Mouse (Mus musculus) limb, embryonic 14.5 days (tissue): ENCODE data around the gene Nsf. TPM values are rescaled to one million over a fixed set of nuclear protein-coding genes. Genes with fewer than 3 reads are reported as not detected.

Experiments
- ATAC-seq: fragments of 200-750 bp; cut with Nextera tagmentation; 2 replicates; pipeline ENCODE4 v1.8.0; 2017; ENCODE audit warnings: low read depth, moderate number of reproducible peaks, moderate TSS enrichment; ENCODE audit not compliant: low FRiP score
- DNase-seq: peaks from one replicate; pipeline ENCODE4 v3.0.0-alpha.2; 2015; ENCODE audit warnings: low spot score
- H3K27ac ChIP-seq: fragments of 300-500 bp; sonication (generic); replicated peaks from 2 replicates; pipeline ENCODE4 v1.5.1; 2014; ENCODE audit warnings: low read depth, mild to moderate bottlenecking, low read length, moderate library complexity, mixed read lengths
- H3K27me3 ChIP-seq: fragments of 300-500 bp; sonication (generic); 2 replicates; pipeline ENCODE4 v1.6.1; 2014; ENCODE audit warnings: low read length, mixed read lengths; ENCODE audit not compliant: control insufficient read depth, insufficient read depth
- H3K36me3 ChIP-seq: fragments of 300-500 bp; sonication (generic); 2 replicates; pipeline ENCODE4 v1.6.1; 2014; ENCODE audit warnings: mild to moderate bottlenecking, low read length, moderate library complexity, mixed read lengths; ENCODE audit not compliant: control insufficient read depth, insufficient read depth
- H3K4me1 ChIP-seq: fragments of 300-500 bp; sonication (generic); 2 replicates; pipeline ENCODE4 v1.6.1; 2014; ENCODE audit warnings: antibody characterized with exemption, low read length, mixed read lengths; ENCODE audit not compliant: control insufficient read depth, insufficient read depth
- H3K4me2 ChIP-seq: fragments of 300-500 bp; sonication (generic); replicated peaks from 2 replicates; pipeline ENCODE4 v1.6.1; 2014; ENCODE audit warnings: low read depth, mild to moderate bottlenecking, low read length, moderate library complexity; ENCODE audit not compliant: severe bottlenecking
- H3K4me3 ChIP-seq: fragments of 300-500 bp; sonication (generic); replicated peaks from 2 replicates; pipeline ENCODE4 v1.5.1; 2014; ENCODE audit warnings: low read length
- H3K9ac ChIP-seq: fragments of 300-500 bp; sonication (generic); 2 replicates; pipeline ENCODE4 v1.6.1; 2014; ENCODE audit warnings: mild to moderate bottlenecking, low read depth, low read length, moderate library complexity; ENCODE audit not compliant: severe bottlenecking
- H3K9me3 ChIP-seq: fragments of 300-500 bp; sonication (generic); 2 replicates; pipeline ENCODE4 v1.6.1; 2016; ENCODE audit warnings: low read length; ENCODE audit not compliant: control insufficient read depth
- POLR2A ChIP-seq: fragments of 200-500 bp; IDR thresholded peaks from 2 replicates; pipeline ENCODE4 v1.8.0; 2012; ENCODE audit warnings: inconsistent platforms, mild to moderate bottlenecking, moderate library complexity, borderline replicate concordance; ENCODE audit not compliant: insufficient read depth, insufficient read length; ENCODE audit errors: extremely low read depth
- WGBS: fragments of 180-500 bp; shearing (Covaris S2); extraction: QIAGEN DNeasy Blood & Tissue Kit; methylation state at CpG from one replicate; pipeline ENCODE4 v1.1.7; 2014; 5-methylcytosine and 5-hydroxymethylcytosine counted together
- polyA plus RNA-seq, 2 experiments: library from polyadenylated mRNA; depleted of rRNA in 1 of 2; stranded (reverse) in 1 of 2; unstranded in 1 of 2; fragments of >200 nt; fragmentation: Nextera tagmentation in 1 of 2; extraction: Ambion mirVana in 1 of 2; gene quantifications; 2 replicates each; pipeline versions ENCODE4 v1.2.1 to v1.2.3; 2012 to 2014

Nsf gene
- polyA plus RNA-seq, 2 experiments = 33.5 to 43.6 TPM

DNA sequence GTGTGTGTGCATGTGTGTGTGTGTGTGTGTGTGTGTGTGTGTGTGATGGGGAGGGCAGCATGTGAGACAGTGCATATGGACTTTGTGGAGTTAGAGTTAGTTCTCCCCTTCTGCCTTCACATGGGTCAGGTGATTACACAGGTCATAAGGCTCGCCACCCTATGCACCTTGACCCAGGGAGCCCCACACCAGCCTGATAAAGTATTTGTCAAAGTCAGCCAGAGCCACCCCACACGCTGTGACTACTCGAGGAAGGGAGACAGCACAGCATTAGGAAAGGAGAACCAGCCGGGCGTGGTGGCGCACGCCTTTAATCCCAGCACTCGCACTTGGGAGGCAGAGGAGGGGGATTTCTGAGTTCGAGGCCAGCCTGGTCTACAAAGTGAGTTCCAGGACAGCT lies 83.5 kb downstream of the Nsf start:
- Histone ChIP-seq H3K9ac (no peak overlapping the region), H3K27me3 (no peaks in the 10 kb centered on the region), H3K4me2 (no peak overlapping the region), H3K4me3 (no peak overlapping the region), H3K4me1 (no peaks in the 10 kb centered on the region), H3K36me3 (peaks cover 38% of the 10 kb centered on the region), H3K9me3 (peaks cover 11% of the 10 kb centered on the region), H3K27ac (no peak overlapping the region)
- ATAC-seq = no peak
- DNase-seq = no peak
- TF ChIP-seq POLR2A = no peak
- WGBS = 89% methylated on average over 9 of the region's 9 CpGs

DNA sequence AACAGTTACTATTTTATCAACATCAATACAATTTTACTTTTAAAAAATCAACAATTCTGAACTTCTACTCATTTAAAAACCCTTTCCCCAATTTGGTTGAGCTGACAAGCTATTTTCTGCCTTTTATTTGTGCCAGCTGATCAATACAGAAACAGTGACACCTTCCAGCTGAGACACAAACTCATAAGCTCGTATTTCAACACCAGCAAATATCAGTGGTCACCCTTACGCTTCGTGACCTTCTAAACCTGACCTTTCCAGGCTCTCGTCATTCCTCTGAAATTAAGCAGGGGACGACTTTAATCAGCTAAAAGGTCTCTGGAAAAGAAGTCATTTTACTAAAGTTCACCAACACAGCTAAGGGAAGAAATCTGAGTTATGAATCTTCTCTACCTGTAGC lies 86.2 kb downstream of the Nsf start:
- 46% methylated on average over 5 of the region's 5 CpGs for WGBS
- H3K27me3 ChIP-seq = no peaks in the 10 kb centered on the region

DNA sequence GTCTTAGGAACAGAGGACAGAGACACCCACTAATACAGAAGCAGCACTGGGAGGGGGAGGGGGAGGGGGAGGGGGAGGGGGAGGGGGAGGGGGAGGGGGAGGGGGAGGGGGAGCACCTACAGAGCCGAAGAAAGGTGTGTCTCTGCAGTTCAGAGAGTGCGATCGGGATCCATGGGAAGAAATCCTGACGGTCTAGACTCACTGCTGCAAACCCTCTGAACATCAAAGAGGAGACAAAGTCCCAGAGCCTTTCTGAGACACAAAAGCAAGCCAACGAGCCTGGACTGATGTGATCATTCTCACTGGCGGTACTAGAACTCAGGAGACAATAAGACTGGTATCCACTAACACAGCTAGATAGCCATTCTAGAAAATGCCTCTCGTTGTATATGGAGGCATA lies 88.5 kb downstream of the Nsf start:
- 76% methylated on average over 7 of the region's 7 CpGs for WGBS
- Histone ChIP-seq H3K9me3 (no peaks in the 10 kb centered on the region), H3K27ac (no peak overlapping the region), H3K36me3 (peaks cover 26% of the 10 kb centered on the region), H3K4me2 (no peak overlapping the region), H3K9ac (no peak overlapping the region), H3K4me3 (no peak overlapping the region), H3K27me3 (no peaks in the 10 kb centered on the region), H3K4me1 (no peaks in the 10 kb centered on the region)
- ATAC-seq = no peak
- no peak for TF ChIP-seq POLR2A
- DNase-seq = no peak

More for the DNA sequence above, 86.2 kb downstream of the Nsf start:
- Histone ChIP-seq H3K9ac (no peak overlapping the region), H3K4me2 (no peak overlapping the region), H3K27ac (no peak overlapping the region), H3K4me1 (no peaks in the 10 kb centered on the region), H3K4me3 (no peak overlapping the region), H3K36me3 (peaks cover 32% of the 10 kb centered on the region), H3K9me3 (no peaks in the 10 kb centered on the region)
- no peak for TF ChIP-seq POLR2A
- DNase-seq (no peak), ATAC-seq (no peak)

- Histone ChIP-seq H3K4me2 (no peak overlapping the region), H3K9me3 (no peaks in the 10 kb centered on the region), H3K27me3 (no peaks in the 10 kb centered on the region), H3K9ac (no peak overlapping the region), H3K4me3 (no peak overlapping the region), H3K4me1 (no peaks in the 10 kb centered on the region), H3K27ac (no peak overlapping the region), H3K36me3 (peaks cover 29% of the 10 kb centered on the region)
- 83% methylated on average over 4 of the region's 4 CpGs for WGBS
- ATAC-seq (no peak), DNase-seq (no peak)
- no peak for TF ChIP-seq POLR2A
These were observed 89.4 kb downstream of the Nsf start for GRCm38 (mm10) chr11:103864486-103864885.

DNA sequence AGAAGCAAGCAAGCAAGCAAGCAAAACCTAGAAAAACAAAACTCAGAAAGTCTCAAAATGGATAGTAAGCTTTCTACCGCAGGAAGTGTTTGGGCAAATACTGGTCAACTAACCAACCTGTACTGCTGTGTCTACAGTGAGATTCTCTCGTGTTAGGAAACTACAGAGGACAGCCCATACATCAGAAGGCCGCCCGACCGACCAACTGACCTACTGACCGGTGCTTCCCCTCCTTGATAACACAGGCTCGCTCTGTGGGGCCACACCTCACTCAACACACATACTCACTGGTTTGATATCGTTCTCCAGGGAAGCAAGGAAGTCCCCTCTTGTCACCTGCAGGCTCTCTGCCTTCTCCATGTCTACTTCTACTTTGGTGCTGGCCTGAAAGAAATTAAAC lies 90.9 kb downstream of the Nsf start:
- peaks cover 40% of the 10 kb centered on the region for H3K36me3 ChIP-seq
- DNase-seq = no peak
- H3K4me3 ChIP-seq = no peak overlapping the region
- ATAC-seq = no peak
- no peak overlapping the region for H3K4me2 ChIP-seq
- no peak for TF ChIP-seq POLR2A
- no peaks in the 10 kb centered on the region for H3K27me3 ChIP-seq
- H3K9me3 ChIP-seq = no peaks in the 10 kb centered on the region
- WGBS = 86% methylated on average over 8 of the region's 8 CpGs
- no peak overlapping the region for H3K27ac ChIP-seq
- H3K9ac ChIP-seq = no peak overlapping the region
- H3K4me1 ChIP-seq = no peaks in the 10 kb centered on the region

DNA sequence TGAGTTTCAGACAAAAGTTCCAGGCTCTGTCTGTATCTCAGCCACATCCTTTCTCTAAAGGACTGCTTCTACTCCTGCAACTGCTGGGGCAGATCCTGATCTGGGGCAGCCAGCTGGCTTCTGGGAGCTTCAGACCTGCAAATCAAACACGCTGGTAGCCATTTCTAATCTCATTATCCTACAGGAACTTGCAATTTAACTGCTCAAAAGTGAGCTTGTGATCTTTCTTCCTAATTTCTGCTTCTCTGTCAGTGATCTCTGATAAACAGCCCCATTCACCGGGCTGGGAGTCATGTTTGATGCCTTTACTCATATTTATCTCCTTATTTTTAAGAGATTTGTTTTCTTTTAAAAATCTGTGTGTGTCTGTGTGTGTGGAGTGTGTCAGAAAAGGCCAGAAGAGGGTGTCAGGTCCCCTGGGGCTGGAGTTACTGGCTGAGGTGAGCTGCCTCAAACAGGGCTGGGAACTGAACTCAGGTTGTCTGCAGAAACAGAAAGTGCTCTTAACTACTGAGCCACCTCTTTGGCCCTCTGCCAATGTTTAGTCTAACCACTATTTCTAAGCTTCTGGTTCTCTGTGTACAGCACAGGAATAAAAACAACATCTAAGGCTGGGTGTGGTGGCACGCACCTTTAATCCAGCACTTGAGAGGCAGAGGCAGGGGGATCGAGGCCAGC lies 93.8 kb downstream of the Nsf start:
- TF ChIP-seq POLR2A = no peak
- Histone ChIP-seq H3K9ac (no peak overlapping the region), H3K27ac (no peak overlapping the region), H3K36me3 (peaks cover 50% of the 10 kb centered on the region), H3K4me1 (no peaks in the 10 kb centered on the region), H3K4me3 (no peak overlapping the region), H3K27me3 (no peaks in the 10 kb centered on the region), H3K4me2 (no peak overlapping the region), H3K9me3 (no peaks in the 10 kb centered on the region)
- WGBS = 74% methylated on average over 4 of the region's 4 CpGs
- no peak for ATAC-seq
- peak; percentile 9 for DNase-seq
